Mouse (Mus musculus) hindbrain, embryonic 13.5 days (tissue): ENCODE results near the gene Rab5c. TPM values are rescaled to one million over a fixed set of nuclear protein-coding genes. Genes with fewer than 3 reads are reported as not detected.

Experiments used
- ATAC-seq: fragments of 200-750 bp; cut with Nextera tagmentation; 2 replicates; pipeline ENCODE4 v1.8.0; 2017; ENCODE audit warnings: moderate TSS enrichment; ENCODE audit not compliant: low FRiP score
- H3K27ac ChIP-seq: fragments of 300-500 bp; sonication (generic); 2 replicates; pipeline ENCODE4 v1.5.1; 2015; ENCODE audit warnings: inconsistent platforms, mild to moderate bottlenecking, moderate library complexity
- H3K27me3 ChIP-seq: fragments of 300-500 bp; sonication (generic); 2 replicates; pipeline ENCODE4 v1.6.1; 2015; ENCODE audit warnings: mild to moderate bottlenecking, inconsistent platforms
- H3K36me3 ChIP-seq: fragments of 300-500 bp; sonication (generic); 2 replicates; pipeline ENCODE4 v1.6.1; 2015; ENCODE audit warnings: mild to moderate bottlenecking, inconsistent platforms
- H3K4me1 ChIP-seq: fragments of 300-500 bp; sonication (generic); replicated peaks from 2 replicates; pipeline ENCODE4 v1.6.1; 2015; ENCODE audit warnings: inconsistent platforms
- H3K4me2 ChIP-seq: fragments of 300-500 bp; sonication (generic); 2 replicates; pipeline ENCODE4 v1.6.1; 2015; ENCODE audit warnings: inconsistent platforms, mild to moderate bottlenecking, moderate library complexity
- H3K4me3 ChIP-seq: fragments of 300-500 bp; sonication (generic); 2 replicates; pipeline ENCODE4 v1.5.1; 2015; ENCODE audit warnings: mild to moderate bottlenecking, inconsistent platforms
- H3K9ac ChIP-seq: fragments of 300-500 bp; sonication (generic); 2 replicates; pipeline ENCODE4 v1.6.1; 2015; ENCODE audit warnings: mild to moderate bottlenecking, inconsistent platforms
- H3K9me3 ChIP-seq: fragments of 300-500 bp; sonication (generic); 2 replicates; pipeline ENCODE4 v1.6.1; 2016; ENCODE audit warnings: inconsistent platforms
- WGBS: fragments of 180-500 bp; shearing (Covaris S2); methylation state at CpG from one replicate; pipeline ENCODE4 v1.1.7; 2015; 5-methylcytosine and 5-hydroxymethylcytosine counted together
- polyA plus RNA-seq: library from polyadenylated mRNA; unstranded; fragments of >200 nt; fragmentation: Nextera tagmentation; extraction: Ambion mirVana; gene quantifications from 2 replicates; pipeline ENCODE4 v1.2.1, GENCODE M21; 2015

The Rab5c gene
- polyA plus RNA-seq, 1 experiment from 2014 or later: 28.2 TPM

DNA sequence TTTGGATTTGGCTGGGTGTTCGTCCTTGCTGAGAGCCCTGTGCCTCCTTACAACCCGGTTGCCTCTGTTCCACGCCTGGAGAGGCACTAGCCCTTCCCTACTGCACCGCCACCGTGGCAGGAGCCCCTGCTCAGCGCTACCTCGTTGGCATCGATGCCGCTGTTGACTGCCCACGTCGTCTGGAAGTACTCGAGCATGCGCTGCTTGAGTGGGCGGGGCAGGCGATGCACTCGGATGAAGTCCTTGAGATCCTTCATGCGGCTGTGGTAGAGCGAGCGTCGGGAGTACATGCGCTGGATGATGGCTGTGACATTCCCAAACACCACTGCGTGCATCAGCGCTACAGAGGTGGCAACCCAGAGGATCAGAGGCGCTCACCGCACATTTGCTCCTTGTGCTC lies 11.5 kb upstream of the Rab5c start:
- no peak overlapping the region for H3K9ac ChIP-seq
- ATAC-seq: no peak
- WGBS: 56% methylated on average over 25 of the region's 25 CpGs

DNA sequence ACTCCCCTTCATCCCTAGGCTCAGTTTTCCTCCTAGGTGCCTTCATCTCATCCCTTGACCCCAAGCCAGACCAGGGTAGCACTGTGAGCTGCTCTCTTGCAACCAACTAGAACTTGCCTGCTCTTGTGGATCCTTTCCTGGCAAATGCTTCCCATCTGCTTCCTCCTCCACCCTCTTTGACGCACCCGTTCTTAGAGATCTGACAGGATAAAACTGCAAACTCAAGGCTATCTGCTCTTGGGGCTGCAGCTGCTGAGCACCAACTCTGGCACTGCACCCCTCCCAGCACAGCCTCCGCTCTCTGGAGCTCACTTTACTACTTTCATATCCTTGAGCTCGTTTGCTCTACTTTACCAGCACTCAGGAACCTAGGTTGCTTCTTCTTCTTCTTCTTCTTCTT lies 10.6 kb upstream of the Rab5c start:
- Histone ChIP-seq H3K4me1 (peaks cover 4% of the 10 kb centered on the region; the same call in 1 of the 2 replicates), H3K27ac (no peak overlapping the region), H3K4me2 (no peak overlapping the region), H3K9ac (no peak overlapping the region), H3K9me3 (no peaks in the 10 kb centered on the region), H3K36me3 (peaks cover 74% of the 10 kb centered on the region), H3K27me3 (peaks cover 16% of the 10 kb centered on the region), H3K4me3 (no peak overlapping the region)
- ATAC-seq: no peak
- 82% methylated on average over 4 of the region's 4 CpGs for WGBS

More for the DNA sequence above, 11.5 kb upstream of the Rab5c start:
- no peak overlapping the region for H3K27ac ChIP-seq
- peaks cover 76% of the 10 kb centered on the region for H3K36me3 ChIP-seq
- no peaks in the 10 kb centered on the region for H3K9me3 ChIP-seq
- H3K4me1 ChIP-seq: peaks cover 4% of the 10 kb centered on the region; the same call in 1 of the 2 replicates
- H3K4me3 ChIP-seq: no peak overlapping the region
- peaks cover 16% of the 10 kb centered on the region for H3K27me3 ChIP-seq
- H3K4me2 ChIP-seq: no peak overlapping the region

DNA sequence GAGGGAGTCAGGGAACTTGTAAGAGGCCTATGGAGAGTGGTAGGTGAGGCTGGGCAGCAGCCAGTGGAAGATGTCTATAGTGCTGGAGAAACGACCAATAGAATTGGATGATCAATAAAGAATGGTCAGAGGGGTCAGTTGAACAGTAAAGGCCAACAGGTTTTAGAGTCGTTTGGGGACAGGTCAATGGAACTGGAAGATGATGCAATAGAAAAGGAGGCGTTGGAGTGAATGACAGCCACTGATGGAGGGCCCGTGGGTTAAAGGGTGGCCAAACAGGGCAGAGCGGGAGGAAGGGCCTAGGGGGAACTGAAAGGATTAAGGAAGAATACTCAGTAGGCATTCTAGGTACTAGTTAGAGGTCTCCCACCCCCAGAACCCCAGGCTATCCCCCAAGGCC lies 9.1 kb upstream of the Rab5c start:
- H3K4me1 ChIP-seq: peaks cover under 1% of the 10 kb centered on the region; the same call in 1 of the 2 replicates
- no peak for ATAC-seq
- H3K27ac ChIP-seq: no peak overlapping the region
- H3K4me3 ChIP-seq: no peak overlapping the region
- H3K9me3 ChIP-seq: no peaks in the 10 kb centered on the region
- H3K36me3 ChIP-seq: peaks cover 75% of the 10 kb centered on the region
- H3K9ac ChIP-seq: no peak overlapping the region
- WGBS: 73% methylated on average over 5 of the region's 5 CpGs
- no peak overlapping the region for H3K4me2 ChIP-seq
- H3K27me3 ChIP-seq: peaks cover 16% of the 10 kb centered on the region

DNA sequence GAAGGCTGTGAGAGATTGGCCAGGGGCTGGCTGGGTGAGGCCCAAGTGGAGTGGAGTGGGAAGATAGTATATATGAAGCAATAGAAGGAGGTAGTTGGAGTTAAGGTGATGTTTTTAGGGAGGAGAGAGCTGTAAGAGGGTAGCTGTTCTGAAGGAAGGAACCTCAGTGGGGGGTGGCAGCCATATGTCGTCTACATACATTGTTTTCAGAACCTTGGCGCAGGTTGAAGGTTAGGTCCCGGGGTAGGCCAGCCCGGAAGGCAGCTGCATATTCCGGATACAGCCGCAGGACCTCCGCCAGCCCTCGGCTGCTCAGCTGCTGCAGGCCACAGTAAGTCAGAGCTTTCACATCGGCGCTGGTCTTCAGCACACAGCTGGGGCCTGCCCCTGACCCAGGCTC lies 8.5 kb upstream of the Rab5c start:
- 73% methylated on average over 10 of the region's 10 CpGs for WGBS
- H3K36me3 ChIP-seq: peaks cover 75% of the 10 kb centered on the region
- H3K9ac ChIP-seq: no peak overlapping the region
- H3K27me3 ChIP-seq: peaks cover 16% of the 10 kb centered on the region
- H3K4me2 ChIP-seq: no peak overlapping the region
- ATAC-seq: no peak
- no peaks in the 10 kb centered on the region for H3K9me3 ChIP-seq
- no peak overlapping the region for H3K27ac ChIP-seq
- no peaks in the 10 kb centered on the region; the same call in 1 of the 2 replicates for H3K4me1 ChIP-seq
- no peak overlapping the region for H3K4me3 ChIP-seq

DNA sequence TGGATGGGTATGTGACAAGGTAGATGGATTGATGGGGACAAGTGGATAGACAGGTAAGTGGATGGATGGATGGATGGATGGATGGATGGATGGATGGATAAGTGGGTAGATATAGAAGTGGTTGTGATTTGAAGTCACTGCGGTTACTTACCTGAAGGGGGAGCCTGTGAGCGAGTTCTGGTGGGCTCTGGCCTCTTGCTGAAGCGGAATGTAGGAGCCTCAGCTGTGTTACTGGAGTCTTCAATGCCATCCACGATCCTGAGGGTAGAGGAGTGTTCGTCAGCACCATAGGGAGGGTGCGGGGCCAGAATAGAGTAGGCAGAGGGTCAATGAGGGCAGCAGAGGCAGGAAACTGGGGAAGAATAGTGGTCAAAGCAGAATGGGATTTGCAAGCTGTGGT lies 7.1 kb upstream of the Rab5c start:
- Histone ChIP-seq H3K9ac (no peak overlapping the region), H3K4me2 (no peak overlapping the region), H3K27ac (no peak overlapping the region), H3K36me3 (peaks cover 65% of the 10 kb centered on the region), H3K4me3 (no peak overlapping the region), H3K4me1 (no peaks in the 10 kb centered on the region; the same call in 1 of the 2 replicates), H3K9me3 (no peaks in the 10 kb centered on the region), H3K27me3 (peaks cover 17% of the 10 kb centered on the region)
- 12% methylated on average over 6 of the region's 6 CpGs for WGBS
- ATAC-seq: 0 out of 2 replicates have a peak, but pooled peaks have one; percentile 55

DNA sequence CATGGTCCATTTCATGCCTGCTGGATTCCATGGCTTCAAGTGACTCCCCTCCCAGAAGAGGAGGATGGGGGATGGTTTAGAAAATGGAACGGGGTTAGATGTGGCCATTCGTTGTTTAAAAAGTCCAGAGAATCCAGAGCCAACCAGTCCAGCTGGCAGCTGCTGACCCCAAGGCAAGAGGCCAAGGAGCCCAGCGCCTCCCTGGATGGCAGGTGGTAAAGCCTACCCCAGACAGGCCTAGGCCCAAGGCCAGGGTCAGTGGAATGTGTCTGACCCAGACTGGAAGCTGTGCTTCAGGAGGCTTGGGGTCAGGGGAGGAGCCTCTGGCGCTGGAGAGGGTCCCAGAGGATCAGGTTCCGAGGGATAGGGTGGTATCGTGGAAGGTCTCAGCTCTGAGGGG lies 3.3 kb upstream of the Rab5c start:
- Histone ChIP-seq H3K9me3 (no peaks in the 10 kb centered on the region), H3K4me2 (no peak overlapping the region), H3K27me3 (peaks cover 4% of the 10 kb centered on the region; the same call in 1 of the 2 replicates), H3K36me3 (peaks cover 39% of the 10 kb centered on the region), H3K4me1 (peaks cover 17% of the 10 kb centered on the region), H3K9ac (no peak overlapping the region), H3K4me3 (no peak overlapping the region), H3K27ac (no peak overlapping the region)
- 78% methylated on average over 6 of the region's 6 CpGs for WGBS
- ATAC-seq: no peak

DNA sequence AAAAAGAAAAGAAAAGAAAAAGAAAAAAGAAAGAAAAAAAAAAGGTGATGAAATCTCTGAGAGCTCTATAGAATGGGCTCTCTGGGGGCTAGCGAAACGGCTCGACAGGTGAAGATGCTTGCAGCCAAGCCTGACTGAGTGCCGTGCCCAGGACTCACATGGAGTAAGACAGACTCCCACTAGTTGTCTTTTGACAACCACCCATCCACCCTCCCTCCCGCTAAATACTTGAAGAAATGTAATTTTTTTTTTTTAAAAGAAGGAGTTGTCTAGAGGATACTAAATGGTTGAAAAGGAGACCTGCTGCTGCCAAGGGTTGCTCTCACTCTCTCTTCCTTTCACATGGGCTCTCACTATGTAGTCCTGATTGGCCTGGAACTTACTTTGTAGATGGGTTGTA lies 734 bp upstream of the Rab5c start:
- Histone ChIP-seq H3K9ac (peak overlapping the region; percentile 74), H3K4me1 (peaks cover 26% of the 10 kb centered on the region), H3K9me3 (no peaks in the 10 kb centered on the region), H3K4me2 (peak overlapping the region; percentile 77), H3K4me3 (peak overlapping the region; percentile 79), H3K36me3 (peaks cover 23% of the 10 kb centered on the region), H3K27ac (peak overlapping the region; percentile 80), H3K27me3 (peaks cover 4% of the 10 kb centered on the region; the same call in 1 of the 2 replicates)
- ATAC-seq: no peak
- 23% methylated on average over 5 of the region's 5 CpGs for WGBS

DNA sequence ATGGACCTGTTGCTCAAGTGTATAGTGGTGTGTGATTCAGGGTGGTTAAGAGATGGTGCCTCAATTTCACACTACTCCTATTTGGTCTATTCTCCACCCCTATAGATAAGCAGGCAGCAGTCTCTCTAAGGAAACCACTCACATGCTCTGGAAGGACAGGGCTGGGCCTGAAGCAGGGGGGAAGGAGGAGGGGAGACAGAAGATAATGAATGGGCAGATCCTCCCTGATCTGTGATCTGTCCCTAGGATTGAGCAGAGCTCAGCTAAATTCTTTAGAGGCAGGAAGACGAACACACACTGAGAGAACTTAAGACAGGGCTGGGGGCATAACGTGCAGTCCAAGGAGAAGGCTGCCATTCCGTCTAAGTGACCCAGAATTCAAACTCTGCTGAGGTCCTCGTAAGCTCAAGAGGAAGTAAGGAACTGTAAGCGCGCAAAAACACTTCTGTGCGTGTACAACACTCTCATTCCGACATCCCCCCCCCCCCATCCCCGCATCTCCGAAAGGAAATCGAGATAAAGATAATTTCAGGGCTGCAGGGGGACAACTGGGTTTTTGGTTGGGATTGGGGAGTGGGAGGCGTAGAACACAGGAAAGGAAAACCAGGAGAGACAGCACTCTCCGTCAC lies 796 bp downstream of the Rab5c start:
- Histone ChIP-seq H3K27me3 (peaks cover 4% of the 10 kb centered on the region; the same call in 1 of the 2 replicates), H3K4me1 (peaks cover 26% of the 10 kb centered on the region), H3K4me3 (peak overlapping the region; percentile 79), H3K9ac (peak overlapping the region; percentile 97), H3K4me2 (peak overlapping the region; percentile 77), H3K9me3 (no peaks in the 10 kb centered on the region), H3K27ac (no peak overlapping the region), H3K36me3 (peaks cover 24% of the 10 kb centered on the region)
- ATAC-seq: no peak
- WGBS: 4% methylated on average over 13 of the region's 13 CpGs

DNA sequence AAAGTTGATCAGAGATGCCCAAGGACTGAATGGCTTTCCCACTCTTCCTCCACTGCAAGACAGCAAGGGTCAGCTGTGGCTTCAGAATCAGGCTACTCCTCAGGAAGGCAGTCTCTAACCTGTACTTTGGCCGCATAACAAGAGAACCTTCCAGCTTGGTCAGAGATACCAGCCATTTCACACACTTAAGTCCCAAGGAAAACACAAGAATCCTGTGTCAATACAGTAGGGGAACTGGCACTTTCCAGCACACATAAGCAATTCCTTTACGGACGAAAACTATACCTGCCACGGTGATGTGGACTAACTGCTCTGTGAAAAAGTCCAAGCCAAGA lies 1.3 kb downstream of the Rab5c start:
- Histone ChIP-seq H3K27me3 (peaks cover 4% of the 10 kb centered on the region; the same call in 1 of the 2 replicates), H3K4me3 (peak overlapping the region; percentile 79), H3K9ac (peak overlapping the region; percentile 97), H3K9me3 (no peaks in the 10 kb centered on the region), H3K27ac (no peak overlapping the region), H3K4me1 (peaks cover 26% of the 10 kb centered on the region), H3K4me2 (peak overlapping the region; percentile 77), H3K36me3 (peaks cover 26% of the 10 kb centered on the region)
- WGBS: 84% methylated on average over 4 of the region's 4 CpGs
- ATAC-seq: no peak

DNA sequence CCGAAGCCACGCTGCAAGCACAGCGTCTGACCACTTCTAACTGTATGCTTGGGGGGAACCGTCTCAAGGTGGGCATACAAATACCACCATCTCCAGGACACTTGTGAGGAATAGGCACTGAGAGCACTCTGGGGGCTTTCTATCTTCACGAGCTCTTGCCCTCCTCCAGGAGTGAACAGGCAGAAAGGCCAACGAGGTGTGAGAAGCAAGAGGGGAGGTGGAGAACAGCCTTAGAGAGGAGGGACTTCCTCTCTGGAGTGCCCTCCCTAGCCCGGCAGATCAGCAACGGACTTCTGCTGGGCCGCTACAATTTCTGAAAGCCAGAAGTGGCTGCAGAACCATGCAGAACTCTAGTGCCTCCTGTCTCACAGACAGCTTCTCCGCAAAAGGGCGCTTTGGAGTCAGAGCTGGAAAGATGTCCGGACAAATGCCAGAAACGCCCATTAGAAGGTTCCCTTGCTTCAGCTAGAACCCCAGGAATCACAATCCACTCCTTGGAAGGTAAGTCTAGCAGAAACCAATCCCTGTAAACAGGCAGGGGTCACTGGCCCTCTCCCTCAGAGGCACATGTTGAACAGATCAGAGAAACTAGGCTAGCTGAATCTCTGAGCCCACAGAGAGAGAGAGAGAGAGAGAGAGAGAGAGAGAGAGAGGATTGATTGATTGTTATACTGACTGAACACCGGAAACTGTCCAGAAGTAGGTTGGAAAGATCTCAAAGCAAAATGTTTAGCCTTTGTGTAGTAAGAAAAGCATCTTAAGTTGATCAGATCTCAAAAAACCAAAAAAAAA lies 1.9 kb downstream of the Rab5c start:
- 86% methylated on average over 14 of the region's 14 CpGs for WGBS
- peak overlapping the region; percentile 77 for H3K4me2 ChIP-seq
- H3K4me3 ChIP-seq: 0 out of 2 replicates have a peak overlapping the region, but pooled peaks have one; percentile 79

DNA sequence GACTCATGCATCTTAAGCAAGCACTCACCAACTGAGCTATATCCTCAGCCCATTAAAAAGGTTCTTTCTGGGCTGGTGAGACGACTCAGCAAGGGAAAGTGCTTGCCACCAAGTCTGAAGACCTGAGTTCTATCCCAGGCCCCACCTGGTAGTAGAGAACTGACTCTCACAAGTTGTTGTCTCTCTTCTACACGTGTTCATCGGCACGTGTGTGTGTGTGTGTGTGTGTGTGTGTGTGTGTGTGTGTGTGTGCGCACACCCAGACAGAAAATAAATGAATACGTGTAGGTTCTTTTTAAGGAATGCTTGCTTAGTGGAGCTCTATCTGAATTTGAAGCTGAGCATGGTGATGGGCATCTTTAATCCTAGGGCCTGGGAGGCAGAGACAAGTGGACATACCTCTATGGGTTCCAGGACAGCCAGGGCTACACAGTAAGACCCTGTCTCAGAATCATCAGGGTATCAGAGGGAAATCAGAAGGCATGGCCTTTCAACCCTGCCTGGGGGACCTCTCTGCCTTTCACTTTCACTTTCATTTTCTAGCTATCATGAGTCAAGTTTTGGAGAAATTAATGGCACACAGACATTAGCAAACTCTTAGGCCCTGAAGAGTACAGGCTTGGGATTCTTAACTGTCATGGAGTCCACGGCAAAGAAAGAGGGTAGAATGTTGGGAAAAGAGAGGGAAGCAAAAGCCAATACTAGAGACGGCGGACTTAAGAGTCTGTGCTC lies 2.7 kb downstream of the Rab5c start:
- H3K27ac ChIP-seq: no peak overlapping the region
- H3K9ac ChIP-seq: no peak overlapping the region
- no peak for ATAC-seq
- H3K9me3 ChIP-seq: no peaks in the 10 kb centered on the region
- H3K36me3 ChIP-seq: peaks cover 20% of the 10 kb centered on the region
- 89% methylated on average over 9 of the region's 9 CpGs for WGBS
- peak overlapping the region; percentile 15; the same call in 1 of the 2 replicates for H3K4me2 ChIP-seq
- no peak overlapping the region for H3K4me3 ChIP-seq
- H3K4me1 ChIP-seq: peaks cover 26% of the 10 kb centered on the region
- H3K27me3 ChIP-seq: no peaks in the 10 kb centered on the region

More for the DNA sequence above, 1.9 kb downstream of the Rab5c start:
- Histone ChIP-seq H3K4me1 (peaks cover 26% of the 10 kb centered on the region), H3K27ac (no peak overlapping the region), H3K27me3 (no peaks in the 10 kb centered on the region; the same call in 1 of the 2 replicates), H3K9me3 (no peaks in the 10 kb centered on the region), H3K36me3 (peaks cover 21% of the 10 kb centered on the region), H3K9ac (peak overlapping the region; percentile 31; the same call in 1 of the 2 replicates)
- no peak for ATAC-seq
